Mouse (Mus musculus): ENCODE results near the gene Nrxn3. TPM values are rescaled to one million over a fixed set of nuclear protein-coding genes. Genes with fewer than 3 reads are reported as not detected.

Gene Nrxn3
- total RNA-seq, 2 experiments from 2014 or later: 153 to 159 TPM

DNA sequence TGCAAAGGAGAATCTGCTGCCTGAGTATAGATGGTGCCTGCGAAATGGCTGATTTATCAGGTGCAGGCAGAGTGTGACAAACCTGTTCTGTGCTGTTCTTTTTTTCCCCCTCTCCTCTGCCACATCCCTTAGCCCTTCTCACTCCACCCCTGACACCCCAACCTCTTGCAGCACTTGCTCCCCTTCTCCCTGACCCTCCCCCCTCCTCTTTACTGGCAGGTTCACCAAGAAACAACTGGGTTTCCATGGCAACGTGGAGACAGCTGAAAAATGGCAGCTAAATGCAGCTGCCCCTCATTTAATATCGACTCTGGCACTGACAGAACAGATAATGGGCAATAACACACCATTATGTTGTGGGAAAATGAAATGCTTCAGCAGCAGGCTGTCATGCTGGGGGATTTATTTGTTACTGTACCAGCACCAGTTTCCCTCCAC lies 426.3 kb downstream of the Nrxn3 start:
- intact Hi-C loops (cut with DNase I): no loop called here
- peak; percentile 30 for DNase-seq

GRCm38 (mm10) chr12:89149455-89149854 lies 426.8 kb downstream of the Nrxn3 start:
- intact Hi-C loops (cut with DNase I): no loop called here
- peak; percentile 1 for DNase-seq

GRCm38 (mm10) chr12:89156086-89156757 lies 433.5 kb downstream of the Nrxn3 start:
- intact Hi-C loops (cut with DNase I): no loop called here
- no peak for DNase-seq

DNA sequence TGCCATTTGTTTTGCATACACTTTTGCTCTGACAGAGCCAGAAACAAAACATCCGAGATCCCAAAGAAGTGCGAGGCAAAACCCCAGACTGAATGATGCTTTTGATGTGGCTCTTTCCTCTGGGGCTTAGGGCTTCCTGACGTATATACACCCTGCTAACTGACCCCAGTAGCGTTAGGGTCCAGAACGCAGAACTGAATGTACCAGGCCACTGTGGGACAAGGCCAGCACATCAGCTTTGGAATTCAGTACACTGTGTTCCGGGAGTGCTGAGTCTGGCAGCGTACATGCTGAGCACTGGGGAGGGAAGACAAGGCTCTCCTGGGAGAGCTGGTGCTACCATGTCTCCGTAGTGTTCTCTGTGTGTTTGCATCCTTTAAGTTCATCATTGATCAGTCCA lies 436.7 kb downstream of the Nrxn3 start:
- no peak for DNase-seq
- intact Hi-C loops (cut with DNase I): no loop called here

DNA sequence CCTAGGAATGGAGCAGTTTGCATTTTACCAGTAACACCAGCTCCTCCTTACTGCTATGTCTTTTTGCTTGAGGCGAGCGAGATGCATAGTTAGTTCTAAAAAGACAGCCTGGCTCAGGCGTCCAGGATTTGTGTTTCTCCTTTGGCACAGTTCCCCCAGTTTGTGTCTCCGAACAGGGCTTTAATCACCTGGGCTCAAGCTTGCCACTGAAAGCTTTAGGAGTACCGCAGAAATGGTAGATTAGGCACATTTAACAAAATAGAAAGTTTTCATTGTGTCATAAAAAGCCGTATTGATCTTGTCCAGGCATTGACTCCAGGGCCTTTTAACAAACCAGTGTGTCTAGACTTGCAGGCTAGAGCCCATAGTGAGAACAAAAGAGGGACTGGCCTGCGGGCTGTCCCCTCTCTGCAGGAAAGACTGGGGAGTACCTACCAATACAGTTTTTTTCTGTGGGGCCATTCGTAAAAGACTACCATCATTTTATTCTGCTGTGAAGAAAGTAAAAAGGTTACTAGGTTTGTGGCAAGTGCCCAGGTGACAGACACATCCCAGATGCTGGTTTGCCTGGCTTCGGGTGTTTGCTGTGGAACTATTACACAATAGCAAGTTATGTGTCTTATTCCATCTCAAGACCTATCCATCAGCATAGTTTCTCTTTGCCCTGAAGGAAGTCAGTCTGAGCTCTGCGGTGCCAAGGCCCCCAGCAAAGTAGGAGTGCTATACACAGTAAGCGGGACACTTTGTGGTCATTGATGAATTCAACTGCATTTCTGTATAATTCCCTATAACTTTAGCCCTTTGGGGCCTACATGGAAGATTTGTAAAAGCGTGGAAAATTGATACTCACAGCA lies 451.9 kb downstream of the Nrxn3 start:
- no peak for DNase-seq
- intact Hi-C loops (cut with DNase I): no loop called here

GRCm38 (mm10) chr12:89179970-89180666 lies 457.4 kb downstream of the Nrxn3 start:
- intact Hi-C loops (cut with DNase I): no loop called here
- DNase-seq: no peak

DNA sequence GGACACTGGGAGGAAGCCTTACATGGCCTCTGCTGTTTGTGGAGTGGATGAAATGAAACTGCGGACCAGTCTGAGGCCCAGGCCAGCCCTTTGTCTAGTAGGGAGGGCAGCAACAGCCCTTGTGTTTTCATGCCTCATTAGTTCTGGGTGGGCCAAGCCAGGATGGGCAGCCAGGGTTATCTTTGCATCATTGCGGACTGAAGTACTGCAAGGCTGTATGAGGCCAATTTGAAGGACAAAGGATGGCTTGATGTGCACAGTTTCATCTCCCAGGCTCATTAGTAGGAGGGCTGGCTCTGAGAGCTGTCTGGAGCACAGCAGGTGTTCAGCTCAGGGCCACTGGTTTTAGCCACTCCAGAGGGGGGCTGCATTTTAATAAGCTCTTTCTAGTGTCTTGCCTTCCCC lies 458.5 kb downstream of the Nrxn3 start:
- peak; percentile 41 for DNase-seq
- intact Hi-C loops (cut with DNase I): no loop called here

DNA sequence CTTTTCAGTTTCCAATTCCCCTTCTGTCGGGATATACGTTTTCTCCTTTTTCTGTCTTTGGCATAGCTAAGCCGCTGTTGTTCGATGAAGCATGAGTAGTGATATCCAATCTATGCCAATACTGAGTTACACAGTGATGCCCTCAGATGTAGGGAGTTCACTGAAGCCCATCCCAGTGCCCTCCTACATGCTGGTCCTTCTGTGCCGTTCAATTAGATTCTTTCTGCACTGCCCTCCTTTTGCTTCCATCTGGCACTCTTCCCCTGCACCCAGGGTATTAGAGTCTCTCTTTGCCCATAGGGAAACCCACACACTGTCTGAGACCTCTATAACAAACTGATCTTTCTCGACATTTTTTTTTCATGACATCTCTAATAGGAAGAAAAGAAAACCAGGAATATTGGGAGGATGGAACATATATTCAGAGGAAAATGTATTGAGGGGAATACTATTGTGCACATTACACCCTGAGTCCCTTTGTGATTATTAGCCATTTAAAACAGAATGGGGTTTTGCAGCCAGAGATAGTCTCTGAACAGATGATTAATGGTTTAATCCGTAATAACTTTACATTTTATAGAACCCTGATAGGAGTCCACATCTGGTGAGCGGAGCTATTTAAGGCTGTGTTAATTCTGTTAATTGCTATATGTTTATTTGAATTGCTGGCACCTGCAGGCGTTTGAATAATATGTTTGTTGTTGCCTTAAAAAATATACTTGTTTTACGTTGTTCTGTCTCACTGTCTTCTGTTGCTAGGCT lies 476.3 kb downstream of the Nrxn3 start:
- peak; percentile 39 for DNase-seq
- intact Hi-C loops (cut with DNase I): no loop called here

DNA sequence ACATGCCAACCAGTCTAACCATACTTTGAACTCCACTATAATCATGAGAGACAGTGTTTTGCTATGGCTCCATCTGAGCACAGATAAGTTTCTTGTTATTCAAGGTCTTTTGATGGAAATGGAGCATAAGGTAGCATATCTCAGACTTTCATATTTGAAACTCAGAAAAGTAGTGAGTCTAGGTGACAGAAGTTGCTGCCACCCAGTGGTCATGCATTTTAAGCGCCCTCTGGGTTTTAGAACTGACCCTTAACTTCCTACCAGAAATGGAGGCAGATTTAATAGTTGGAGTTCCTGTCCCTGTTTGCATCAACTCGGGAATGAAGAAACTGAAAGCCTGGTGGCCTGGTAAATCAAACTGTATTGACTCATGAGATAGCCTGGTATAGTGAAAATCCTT lies 488.9 kb downstream of the Nrxn3 start:
- intact Hi-C loops (cut with DNase I): no loop called here
- DNase-seq: no peak

GRCm38 (mm10) chr12:89239826-89240225 lies 517.1 kb downstream of the Nrxn3 start:
- DNase-seq: no peak
- intact Hi-C loops (cut with DNase I): no loop called here

DNA sequence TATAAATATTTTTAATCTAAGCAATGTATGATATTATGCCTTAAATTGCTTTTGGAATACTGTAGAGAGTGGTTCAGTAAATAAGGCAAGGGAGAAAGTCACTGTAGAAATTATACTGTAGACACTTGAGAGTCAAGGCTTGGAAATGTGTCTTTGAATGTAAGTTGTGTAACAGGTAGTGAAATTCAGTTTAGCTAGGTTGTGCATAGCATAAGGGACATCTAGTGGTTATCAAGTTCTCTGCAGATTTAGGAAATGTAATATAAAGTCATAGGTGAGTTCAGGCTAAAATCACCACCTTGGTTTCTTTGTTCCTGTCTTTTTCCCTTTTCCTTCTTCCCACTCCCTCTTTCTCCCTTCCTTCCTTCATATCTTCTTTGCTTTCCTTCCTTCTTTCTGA lies 518.9 kb downstream of the Nrxn3 start:
- intact Hi-C loops (cut with DNase I): no loop called here
- no peak for DNase-seq

GRCm38 (mm10) chr12:89242476-89242875 lies 519.8 kb downstream of the Nrxn3 start:
- DNase-seq: no peak
- intact Hi-C loops (cut with DNase I): no loop called here

GRCm38 (mm10) chr12:89255275-89255892 lies 532.7 kb downstream of the Nrxn3 start:
- DNase-seq: no peak
- intact Hi-C loops (cut with DNase I): no loop called here

DNA sequence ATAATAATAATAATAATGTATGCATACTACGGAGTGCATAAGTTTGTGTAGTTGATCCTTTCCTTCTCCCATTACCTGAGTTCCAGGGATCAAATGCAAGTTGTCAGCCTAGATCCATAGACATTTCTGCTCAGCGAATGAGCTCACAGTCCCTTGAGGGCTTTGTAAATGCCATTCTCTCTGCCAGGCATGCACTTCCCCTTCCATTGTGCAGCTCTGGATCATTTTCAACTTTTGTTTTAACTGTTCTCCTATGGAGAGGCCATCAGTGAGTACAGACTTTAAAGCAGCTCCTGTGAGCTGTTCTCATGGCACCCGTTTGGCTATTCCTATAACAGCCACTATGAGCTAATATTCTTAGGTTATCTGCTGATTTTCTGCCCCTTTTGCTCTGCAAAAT lies 536.2 kb downstream of the Nrxn3 start:
- DNase-seq: no peak
- intact Hi-C loops (cut with DNase I): no loop called here

DNA sequence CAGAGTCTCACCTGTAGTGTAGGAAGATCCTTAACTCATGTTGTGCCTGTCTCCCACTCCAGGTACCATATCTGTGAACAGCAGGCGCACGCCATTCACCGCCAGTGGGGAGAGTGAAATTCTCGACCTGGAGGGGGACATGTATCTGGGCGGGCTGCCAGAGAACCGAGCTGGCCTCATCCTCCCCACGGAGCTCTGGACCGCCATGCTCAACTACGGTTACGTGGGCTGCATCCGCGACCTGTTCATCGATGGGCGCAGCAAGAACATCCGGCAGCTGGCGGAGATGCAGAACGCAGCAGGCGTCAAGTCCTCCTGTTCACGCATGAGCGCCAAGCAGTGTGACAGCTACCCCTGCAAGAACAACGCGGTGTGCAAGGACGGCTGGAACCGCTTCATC lies 537.4 kb downstream of the Nrxn3 start:
- intact Hi-C loops (cut with DNase I): no loop called here

DNA sequence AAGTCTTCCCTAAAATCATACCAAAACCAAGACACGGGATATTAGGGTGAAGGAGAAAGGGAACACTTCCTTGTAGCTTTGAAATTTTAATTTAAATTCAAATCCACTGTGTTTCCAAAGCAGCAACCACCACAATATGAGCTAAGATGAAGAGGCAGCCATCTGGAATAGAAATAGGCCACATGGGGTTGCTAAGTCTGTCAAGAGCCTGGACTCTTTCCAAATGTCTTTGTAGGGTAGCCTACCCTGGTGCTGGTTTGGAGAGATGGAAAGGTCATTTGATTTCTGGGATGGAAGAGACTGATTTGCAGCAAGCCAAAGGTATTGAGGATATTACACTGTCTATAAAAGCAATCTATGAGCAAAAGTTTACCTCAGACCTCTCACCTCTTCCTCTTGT lies 539.6 kb downstream of the Nrxn3 start:
- no peak for DNase-seq
- intact Hi-C loops (cut with DNase I): no loop called here

More for the DNA sequence above, 537.4 kb downstream of the Nrxn3 start:
- peak; percentile 24 for DNase-seq

DNA sequence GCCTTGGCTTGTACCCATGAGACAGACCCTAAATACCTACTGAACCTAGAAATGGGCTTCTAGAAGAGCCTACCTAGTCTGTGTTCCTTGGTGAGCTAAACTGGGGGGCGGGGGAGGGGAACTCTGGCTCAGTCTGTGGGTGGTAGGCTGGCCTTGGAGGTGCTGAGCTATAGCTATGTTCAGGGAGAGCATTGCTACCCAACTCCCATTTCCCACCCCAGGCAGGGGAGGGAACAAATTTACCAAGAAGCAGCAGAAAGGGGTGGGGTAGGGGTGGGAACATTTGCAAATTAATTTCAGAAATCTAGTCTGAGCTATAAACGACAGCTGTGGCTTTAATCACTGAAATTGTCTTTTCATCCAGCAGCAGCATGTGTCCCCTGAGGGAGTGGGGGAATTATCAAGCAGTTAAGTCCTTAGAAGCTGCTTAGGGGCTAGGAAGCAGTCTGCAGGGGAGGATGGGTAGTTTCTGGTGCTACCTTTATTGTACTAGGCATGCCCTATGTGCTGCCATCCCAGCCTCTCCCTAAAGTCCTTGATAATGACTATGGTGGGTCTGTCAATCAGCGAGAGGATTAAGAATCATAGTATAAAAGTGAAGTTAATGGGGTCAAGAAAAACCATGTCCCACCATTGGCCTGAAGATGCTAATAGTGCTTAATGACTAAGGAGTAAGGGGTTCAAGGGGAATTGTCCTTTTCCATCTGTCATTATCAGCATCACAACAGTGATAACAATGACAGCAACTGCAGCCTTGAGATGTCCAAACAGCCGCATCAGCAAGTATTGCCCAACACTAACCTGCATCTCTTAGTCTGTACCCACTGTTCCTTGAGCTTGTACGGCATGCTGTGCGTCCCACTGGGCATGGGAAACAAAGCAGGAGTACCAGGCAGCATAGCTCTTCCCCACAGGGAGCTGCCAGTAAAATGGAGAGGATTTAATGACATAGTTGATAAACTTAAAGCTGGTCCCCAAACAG lies 560.0 kb downstream of the Nrxn3 start:
- intact Hi-C loops (cut with DNase I): no loop called here
- DNase-seq: no peak

- intact Hi-C loops (cut with DNase I): no loop called here
- DNase-seq: no peak
These were observed 561.7 kb downstream of the Nrxn3 start for GRCm38 (mm10) chr12:89284412-89284811.

DNA sequence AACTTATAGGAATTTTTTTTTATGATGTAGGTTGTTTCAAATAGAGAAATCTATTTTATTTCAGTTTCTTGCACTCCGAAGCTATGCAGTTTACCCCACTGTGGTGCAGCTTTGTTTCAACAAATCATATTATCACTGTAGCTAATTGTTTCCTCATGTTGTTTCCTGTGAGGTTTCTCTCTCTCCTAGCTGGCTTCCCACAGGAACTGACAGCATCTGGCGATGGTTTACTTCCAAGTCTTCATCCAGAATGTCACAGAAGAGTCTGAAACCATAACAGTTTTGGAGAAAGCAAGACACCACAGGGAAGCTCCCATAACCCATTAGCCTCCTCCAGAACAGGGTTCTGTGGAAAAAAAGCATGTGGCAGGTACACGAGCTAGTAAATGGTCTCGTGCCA lies 564.4 kb downstream of the Nrxn3 start:
- no peak for DNase-seq
- intact Hi-C loops (cut with DNase I): no loop called here

Data from left cerebral cortex, postnatal 4 days (tissue).